Mouse (Mus musculus) myocyte (in vitro differentiated cells): ENCODE data around the gene Mycl. TPM values are rescaled to one million over a fixed set of nuclear protein-coding genes. Genes with fewer than 3 reads are reported as not detected.

Experiments
- H3K27me3 ChIP-seq: one replicate; pipeline ENCODE4 v1.6.1; 2011; ENCODE audit not compliant: control insufficient read depth, insufficient read depth, insufficient read length
- H3K36me3 ChIP-seq: one replicate; pipeline ENCODE4 v1.6.1; 2011; ENCODE audit not compliant: control insufficient read depth, insufficient read depth
- H3K4me2 ChIP-seq: one replicate; pipeline ENCODE4 v1.6.1; 2011; ENCODE audit warnings: low read depth, control low read depth
- H3K4me3 ChIP-seq: one replicate; pipeline ENCODE4 v1.5.1; 2011; ENCODE audit warnings: mild to moderate bottlenecking, control low read depth, moderate library complexity
- H3K79me2 ChIP-seq: one replicate; pipeline ENCODE4 v1.6.1; 2011; ENCODE audit not compliant: control insufficient read depth, insufficient read depth
- H3ac ChIP-seq: one replicate; pipeline ENCODE4 v1.6.1; 2011; ENCODE audit not compliant: control insufficient read depth, insufficient read length
- CEBPB ChIP-seq: IDR thresholded peaks from 2 replicates; pipeline ENCODE4 v1.6.1; 2011; ENCODE audit warnings: mild to moderate bottlenecking, moderate library complexity; ENCODE audit not compliant: poor library complexity, insufficient read depth, severe bottlenecking
- E2F4 ChIP-seq: IDR thresholded peaks from one replicate; pipeline ENCODE4 v1.6.1; 2011; ENCODE audit warnings: mild to moderate bottlenecking, control low read depth, moderate library complexity; ENCODE audit not compliant: insufficient read depth
- MAX ChIP-seq: IDR thresholded peaks from one replicate; pipeline ENCODE4 v1.6.1; 2011; ENCODE audit warnings: low read depth, mild to moderate bottlenecking, control low read depth
- MYOD1 ChIP-seq, 3 experiments: IDR thresholded peaks; one replicate each; pipeline ENCODE4 v1.6.1; 2011; ENCODE audit warnings: control low read depth in 2 of 3, low read depth in 2 of 3, mild to moderate bottlenecking in 2 of 3, moderate library complexity in 1 of 3; ENCODE audit not compliant: insufficient read length in 2 of 3, control insufficient read depth in 1 of 3
- MYOG ChIP-seq, 3 experiments: IDR thresholded peaks; one replicate each; pipeline ENCODE4 v1.6.1; 2011; ENCODE audit warnings: control low read depth in 2 of 3, low read depth in 2 of 3, mild to moderate bottlenecking in 2 of 3; ENCODE audit not compliant: insufficient read length in 2 of 3, control insufficient read depth in 1 of 3, insufficient read depth in 1 of 3
- POLR2A ChIP-seq: IDR thresholded peaks from one replicate; pipeline ENCODE4 v1.6.1; 2011; ENCODE audit warnings: low read depth, mild to moderate bottlenecking, control low read depth, moderate library complexity; ENCODE audit not compliant: insufficient read length
- POLR2AphosphoS2 ChIP-seq: IDR thresholded peaks from one replicate; pipeline ENCODE4 v1.6.1; 2011; ENCODE audit warnings: low read depth, control low read depth; ENCODE audit not compliant: insufficient read length
- REST ChIP-seq: IDR thresholded peaks from one replicate; pipeline ENCODE4 v1.6.1; 2011; ENCODE audit warnings: mild to moderate bottlenecking, control low read depth, moderate library complexity; ENCODE audit not compliant: insufficient read depth, insufficient read length
- SRF ChIP-seq: IDR thresholded peaks from one replicate; pipeline ENCODE4 v1.6.1; 2011; ENCODE audit warnings: low read depth; ENCODE audit not compliant: control insufficient read depth, insufficient read length
- TCF12 ChIP-seq: IDR thresholded peaks from one replicate; pipeline ENCODE4 v1.6.1; 2011; ENCODE audit warnings: mild to moderate bottlenecking, control low read depth; ENCODE audit not compliant: poor library complexity, insufficient read depth, severe bottlenecking
- TCF3 ChIP-seq: IDR thresholded peaks from one replicate; pipeline ENCODE4 v1.6.1; 2011; ENCODE audit warnings: low read depth, control low read depth; ENCODE audit not compliant: insufficient read length
- USF1 ChIP-seq: IDR thresholded peaks from one replicate; pipeline ENCODE4 v1.6.1; 2011; ENCODE audit warnings: low read depth, mild to moderate bottlenecking, control low read depth, moderate library complexity
- polyA plus RNA-seq: library from polyadenylated mRNA; unstranded; fragments of >200 nt; fragmentation: generic; extraction: Trizol; gene quantifications from one replicate; pipeline ENCODE4 v1.2.1, GENCODE M21; 2012; ENCODE audit warnings: missing spikeins

Mycl gene
- polyA plus RNA-seq, 1 experiment, result 9.6 TPM

GRCm38 (mm10) chr4:123014501-123015282 lies 19.2 kb downstream of the Mycl start:
- Histone ChIP-seq H3K79me2 (peaks cover 32% of the 10 kb centered on the region), H3K36me3 (no peaks in the 10 kb centered on the region), H3K27me3 (no peaks in the 10 kb centered on the region), H3ac (no peak overlapping the region), H3K4me2 (no peak overlapping the region), H3K4me3 (no peak overlapping the region)
- TF ChIP-seq REST (no peak), E2F4 (no peak), USF1 (no peak), SRF (no peak)

- H3K27me3 ChIP-seq, result no peaks in the 10 kb centered on the region
- TF ChIP-seq MYOD1 (IDR thresholded peaks at IDR 0.05; ENCODE audit: control insufficient read depth in 1 of 3, insufficient read length in 2 of 3, low read depth in 2 of 3) (peak in 2 of 3 experiments; percentile 7 to 43), SRF (no peak), POLR2A (peak; percentile 94), MYOG (IDR thresholded peaks at IDR 0.05; ENCODE audit: control insufficient read depth in 1 of 3, insufficient read depth in 1 of 3, insufficient read length in 2 of 3, low read depth in 2 of 3) (peak in 2 of 3 experiments; percentile 48 to 62), REST (peak; percentile 18), TCF3 (no peak), POLR2AphosphoS2 (peak; percentile 92), USF1 (no peak), MAX (no peak)
- peaks cover 51% of the 10 kb centered on the region for H3K79me2 ChIP-seq
- H3ac ChIP-seq, result peak within 1 kb of the TSS; percentile 36
- H3K4me3 ChIP-seq, result peak within 1 kb of the TSS; percentile 87
- H3K36me3 ChIP-seq, result peaks cover 3% of the 10 kb centered on the region
- H3K4me2 ChIP-seq, result peak within 1 kb of the TSS; percentile 91
Measured at GRCm38 (mm10) chr4:123016451-123016957, 21.1 kb downstream of the Mycl start, which contains the start of gene Trit1. Trit1 (plus strand) TSS chr4:123016597.

- H3ac ChIP-seq, result no peak overlapping the region
- H3K4me3 ChIP-seq, result no peak overlapping the region
- H3K4me2 ChIP-seq, result no peak overlapping the region
- H3K27me3 ChIP-seq, result no peaks in the 10 kb centered on the region
- TF ChIP-seq USF1, result no peak
- TF ChIP-seq POLR2AphosphoS2, result no peak
- no peak for TF ChIP-seq POLR2A
- no peak for TF ChIP-seq TCF3
- no peak for TF ChIP-seq MYOD1 (IDR thresholded peaks at IDR 0.05; ENCODE audit: control insufficient read depth in 1 of 3, insufficient read length in 2 of 3, low read depth in 2 of 3)
- no peak for TF ChIP-seq MAX
- TF ChIP-seq E2F4, result no peak
- TF ChIP-seq CEBPB, result no peak
- no peak for TF ChIP-seq REST
- H3K36me3 ChIP-seq, result peaks cover 19% of the 10 kb centered on the region
- H3K79me2 ChIP-seq, result peaks cover 87% of the 10 kb centered on the region
Measured at GRCm38 (mm10) chr4:123021591-123021990, 26.1 kb downstream of the Mycl start.

- Histone ChIP-seq H3K36me3 (peaks cover 31% of the 10 kb centered on the region), H3K4me2 (no peak overlapping the region), H3K27me3 (no peaks in the 10 kb centered on the region), H3K79me2 (peaks cover 86% of the 10 kb centered on the region), H3ac (no peak overlapping the region), H3K4me3 (no peak overlapping the region)
- TF ChIP-seq POLR2A (no peak), CEBPB (no peak), MAX (no peak), E2F4 (no peak), SRF (no peak), USF1 (no peak)
Measured at GRCm38 (mm10) chr4:123022896-123023295, 27.4 kb downstream of the Mycl start.

GRCm38 (mm10) chr4:123025418-123025817 lies 30.0 kb downstream of the Mycl start:
- TF ChIP-seq REST (no peak), POLR2AphosphoS2 (no peak), USF1 (no peak), MAX (no peak), TCF12 (no peak), MYOD1 (IDR thresholded peaks at IDR 0.05; ENCODE audit: control insufficient read depth in 1 of 3, insufficient read length in 2 of 3, low read depth in 2 of 3) (no peak), CEBPB (no peak), POLR2A (no peak), SRF (no peak), E2F4 (no peak), MYOG (IDR thresholded peaks at IDR 0.05; ENCODE audit: control insufficient read depth in 1 of 3, insufficient read depth in 1 of 3, insufficient read length in 2 of 3, low read depth in 2 of 3) (no peak), TCF3 (no peak)
- no peaks in the 10 kb centered on the region for H3K27me3 ChIP-seq
- peaks cover 31% of the 10 kb centered on the region for H3K36me3 ChIP-seq
- H3K4me2 ChIP-seq, result no peak overlapping the region
- peaks cover 85% of the 10 kb centered on the region for H3K79me2 ChIP-seq
- no peak overlapping the region for H3K4me3 ChIP-seq
- H3ac ChIP-seq, result no peak overlapping the region
